Mouse (Mus musculus): ENCODE data around the gene Tfec.

Tfec gene

DNA sequence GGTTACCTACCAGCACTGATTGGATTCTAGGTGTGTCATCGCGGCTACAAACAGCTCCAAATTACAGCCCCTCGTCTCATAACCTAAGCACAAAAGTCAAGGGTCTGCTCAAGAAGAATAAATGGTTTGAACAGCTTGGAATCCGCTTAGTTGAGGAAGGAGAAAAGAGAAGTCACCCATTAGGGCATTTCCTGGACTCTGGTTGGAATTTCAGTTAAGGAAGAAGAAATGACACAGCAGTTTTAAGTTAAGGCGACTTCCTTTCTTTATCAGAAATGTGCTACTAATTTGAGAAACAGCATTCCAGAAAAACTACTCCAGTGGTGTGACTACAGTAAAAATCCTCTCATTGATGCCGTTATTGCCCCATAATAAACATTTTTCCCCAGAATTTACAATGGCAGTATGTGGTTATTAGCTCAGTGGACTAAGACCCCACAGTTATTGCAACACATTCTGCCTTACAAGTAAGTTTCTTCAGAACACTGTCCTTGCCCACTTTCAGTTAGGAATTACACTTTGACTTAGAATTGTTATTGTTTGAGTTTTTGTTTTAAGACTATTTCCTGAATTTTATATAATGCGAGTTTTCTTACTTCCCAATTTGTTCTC lies at the start of gene Tfec:
Tfec (minus strand) TSS at position 191 of the 612 bp plus-strand sequence.
- DNase-seq = no peak

DNA sequence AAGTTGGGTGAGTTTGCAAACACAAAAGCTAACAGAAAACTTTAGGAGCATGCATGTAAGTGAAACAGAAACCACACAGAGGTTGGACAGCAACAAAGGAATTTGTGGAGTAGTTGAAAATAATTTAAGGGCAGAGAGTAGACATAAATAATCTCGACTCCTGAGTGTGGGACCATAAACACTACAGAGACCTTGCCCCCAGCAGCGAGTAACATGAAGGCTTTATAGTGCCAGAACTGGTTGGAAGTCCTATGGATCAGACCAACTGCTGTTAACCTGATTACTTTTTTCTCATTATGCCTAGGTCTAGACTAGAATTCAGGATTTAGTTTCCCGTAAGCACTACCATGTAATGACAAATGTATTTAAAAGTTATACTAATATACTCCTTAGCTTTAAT lies 49.6 kb upstream of the Tfec start:
- DNase-seq = no peak

DNA sequence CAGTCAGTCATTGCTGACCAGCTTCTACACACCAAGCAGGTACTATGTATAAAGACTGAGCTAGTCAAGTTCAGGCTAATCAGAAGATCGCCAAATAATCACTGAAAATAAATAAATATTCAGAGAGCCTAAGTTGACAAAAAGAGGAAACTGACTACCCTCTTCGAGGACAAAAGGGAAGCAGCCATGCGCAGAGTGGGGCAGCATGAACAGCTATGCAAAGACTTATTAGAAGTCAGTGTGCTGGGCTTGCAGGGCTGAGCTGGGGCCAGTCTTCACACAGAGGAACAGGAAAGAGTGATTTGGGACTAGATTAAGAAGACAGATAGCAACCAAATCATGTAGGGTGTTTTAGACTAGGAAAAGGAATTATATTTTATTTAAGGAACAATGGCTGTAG lies 45.3 kb upstream of the Tfec start:
- no peak for DNase-seq

DNA sequence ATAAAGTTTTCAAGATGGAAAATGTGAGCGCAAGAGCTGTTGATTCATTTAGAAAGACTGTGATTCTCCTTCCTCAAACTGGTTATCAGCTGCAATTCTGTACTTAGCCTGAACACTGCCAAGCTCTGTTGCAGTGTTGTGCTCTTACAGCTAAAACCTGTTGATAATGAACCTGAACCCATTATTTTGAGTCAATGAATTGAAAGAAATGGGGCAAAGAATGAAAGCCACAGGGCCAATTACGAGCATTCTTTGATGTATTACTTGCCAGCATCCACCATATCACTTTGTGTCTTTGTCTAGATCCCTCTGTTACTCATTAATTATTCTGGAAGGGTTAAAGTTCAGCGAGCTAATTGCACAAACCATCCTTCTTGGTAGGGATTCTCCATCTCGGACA lies 44.2 kb upstream of the Tfec start:
- DNase-seq = no peak

DNA sequence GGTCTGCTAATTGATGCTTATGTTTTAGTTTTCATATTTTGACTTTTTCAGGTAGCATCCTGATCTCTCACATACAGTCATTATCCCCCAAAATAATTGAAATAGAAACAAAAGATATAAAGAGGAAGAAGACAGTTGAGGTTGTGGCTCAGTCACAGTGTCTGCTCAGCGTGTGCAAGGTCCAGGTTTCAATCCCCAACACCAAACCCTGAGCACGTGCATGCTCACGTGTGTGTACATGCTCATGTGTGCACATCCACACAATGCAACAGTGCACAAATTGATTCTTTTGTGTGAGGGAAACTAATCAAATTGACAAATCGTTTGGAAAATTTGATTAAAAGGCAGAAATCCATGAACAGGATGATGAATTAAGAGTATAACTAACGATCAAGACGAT lies 32.8 kb upstream of the Tfec start:
- DNase-seq = no peak

DNA sequence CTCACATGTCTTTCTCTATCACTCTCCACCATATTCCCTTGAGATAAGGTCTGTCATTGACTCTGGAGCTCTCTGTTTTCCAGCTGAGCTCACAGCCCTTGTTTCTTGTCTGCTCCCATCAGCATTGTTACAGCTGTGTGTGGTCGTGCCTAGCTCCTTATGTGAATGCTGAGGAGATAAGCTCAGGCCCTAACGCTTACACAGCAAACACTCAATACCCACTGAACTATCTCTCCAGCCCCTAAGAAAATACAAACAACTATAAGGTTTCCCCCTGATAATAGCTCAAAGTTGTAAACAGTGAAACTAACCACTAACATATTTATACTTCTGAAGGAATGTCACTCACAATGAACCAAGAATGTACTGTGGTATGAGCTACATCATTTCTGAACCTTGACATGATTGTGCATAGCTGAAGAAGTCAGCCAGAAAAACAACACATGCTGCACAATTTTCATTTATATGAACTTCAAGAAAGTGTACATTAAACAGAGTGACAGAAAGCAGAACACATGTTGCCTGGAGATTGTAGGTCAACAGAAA lies 21.9 kb upstream of the Tfec start:
- no peak for DNase-seq

DNA sequence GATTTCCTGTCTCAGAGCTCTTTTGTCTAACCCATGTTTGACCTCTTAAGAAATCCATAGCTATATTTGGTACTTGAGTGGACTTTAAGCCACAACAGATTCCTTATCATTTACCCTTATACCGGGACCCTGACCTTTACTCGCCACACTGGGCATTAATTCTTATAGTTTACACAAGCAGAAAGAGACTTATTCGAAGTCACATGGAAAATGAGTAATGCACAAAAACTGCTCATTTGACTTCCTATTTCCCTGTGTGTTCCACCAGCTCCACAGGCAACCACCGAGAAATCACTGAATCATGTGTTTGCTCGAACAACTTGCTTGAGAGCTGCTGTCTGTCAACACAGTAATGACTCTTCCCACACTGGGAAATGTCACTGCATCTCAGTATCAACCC lies 6.4 kb downstream of the Tfec start:
- no peak for DNase-seq

DNA sequence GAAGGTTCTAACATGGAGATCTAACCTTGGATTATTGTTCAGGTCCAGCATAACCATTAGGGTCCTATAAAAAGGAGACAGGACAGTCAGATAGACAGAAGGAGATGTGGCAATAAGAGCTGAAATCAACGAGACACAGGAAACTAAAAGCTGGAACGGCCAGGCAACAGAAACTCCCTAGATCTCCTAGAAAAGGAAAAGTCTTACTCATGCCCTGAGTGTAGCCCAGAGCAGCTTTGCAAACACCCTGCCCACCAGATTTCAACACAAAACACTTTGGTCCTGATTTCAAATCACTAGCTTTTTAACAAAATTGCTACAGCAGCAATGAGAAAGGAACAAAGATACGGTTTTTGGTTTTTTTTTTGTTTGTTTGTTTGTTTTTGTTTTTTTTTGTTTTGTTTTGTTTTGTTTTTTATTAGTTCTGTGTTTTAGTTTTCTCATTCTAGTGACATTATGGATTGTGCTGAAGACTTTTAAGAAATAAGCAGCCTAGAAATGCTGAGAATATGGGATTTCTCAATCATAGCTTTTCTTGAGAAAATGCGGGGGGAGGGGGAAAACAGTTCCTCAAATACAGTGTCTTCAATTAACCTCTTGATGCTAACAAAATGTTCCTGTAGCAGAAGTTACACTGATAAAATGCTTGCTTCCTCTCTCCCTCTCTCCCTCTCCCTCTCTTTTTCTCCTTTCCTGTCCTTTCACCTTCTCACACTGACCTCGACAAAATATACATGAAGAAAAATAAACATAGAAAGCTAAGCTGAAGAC lies 14.5 kb downstream of the Tfec start:
- DNase-seq = no peak

DNA sequence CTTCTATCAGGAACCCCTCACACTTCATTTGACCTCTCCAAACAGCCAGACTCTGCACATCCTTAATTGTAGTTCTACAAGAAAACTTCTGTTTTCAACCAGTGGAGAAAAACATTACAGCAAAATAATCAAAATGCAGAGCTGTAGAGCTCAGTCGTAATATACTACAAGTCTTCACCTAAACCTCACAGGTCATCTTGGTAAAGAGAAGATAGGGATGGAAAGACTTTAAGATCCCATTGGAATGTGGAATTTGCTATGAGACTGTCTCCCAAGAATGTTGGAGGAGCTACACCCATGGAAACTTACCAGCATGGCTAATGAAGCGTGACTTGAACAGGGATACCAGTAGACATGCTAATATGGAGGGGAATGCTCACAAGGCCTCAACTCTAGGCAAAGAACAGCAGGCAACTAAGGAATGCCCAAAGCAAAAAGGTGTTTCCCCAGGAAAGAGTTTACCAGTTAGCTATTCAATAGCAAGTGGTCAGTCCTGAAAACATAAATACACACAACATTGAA lies 24.2 kb downstream of the Tfec start:
- DNase-seq = no peak

DNA sequence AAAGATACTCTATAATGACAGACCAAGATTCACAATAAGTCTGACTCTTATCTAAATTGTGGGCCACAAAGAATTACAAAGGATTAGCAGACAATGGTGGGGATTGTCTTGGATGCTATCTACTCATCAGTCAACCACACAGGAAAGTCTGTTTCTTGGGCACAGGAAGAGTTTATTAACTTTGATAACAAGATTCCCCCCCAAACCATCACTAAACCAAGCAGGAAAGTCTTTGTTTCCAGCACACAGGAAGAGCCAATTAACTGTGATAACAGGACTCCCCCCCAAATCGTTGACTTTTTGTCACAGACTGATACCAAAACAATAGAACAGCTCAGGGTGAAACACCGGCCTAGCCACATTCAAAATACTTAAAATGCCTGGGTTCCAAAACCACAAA lies 28.2 kb downstream of the Tfec start:
- no peak for DNase-seq

DNA sequence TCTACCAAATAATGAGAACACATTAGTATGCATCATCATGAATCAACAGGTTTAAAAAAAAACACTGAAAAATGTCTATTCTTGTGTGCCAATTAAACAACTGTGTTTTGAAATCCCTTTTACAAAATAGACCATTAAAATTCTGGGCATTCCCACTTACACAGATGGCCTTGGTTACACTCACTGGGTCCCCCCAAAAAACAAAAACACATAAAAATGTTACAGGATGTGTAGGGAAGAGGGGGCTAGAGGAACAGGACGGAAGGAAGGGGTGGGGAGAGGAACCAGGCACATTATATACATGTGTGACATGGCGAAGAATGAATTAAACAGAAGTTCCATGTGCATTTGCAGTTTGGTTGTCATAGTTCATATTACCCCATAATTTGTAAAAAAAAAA lies 29.9 kb downstream of the Tfec start:
- DNase-seq = no peak

DNA sequence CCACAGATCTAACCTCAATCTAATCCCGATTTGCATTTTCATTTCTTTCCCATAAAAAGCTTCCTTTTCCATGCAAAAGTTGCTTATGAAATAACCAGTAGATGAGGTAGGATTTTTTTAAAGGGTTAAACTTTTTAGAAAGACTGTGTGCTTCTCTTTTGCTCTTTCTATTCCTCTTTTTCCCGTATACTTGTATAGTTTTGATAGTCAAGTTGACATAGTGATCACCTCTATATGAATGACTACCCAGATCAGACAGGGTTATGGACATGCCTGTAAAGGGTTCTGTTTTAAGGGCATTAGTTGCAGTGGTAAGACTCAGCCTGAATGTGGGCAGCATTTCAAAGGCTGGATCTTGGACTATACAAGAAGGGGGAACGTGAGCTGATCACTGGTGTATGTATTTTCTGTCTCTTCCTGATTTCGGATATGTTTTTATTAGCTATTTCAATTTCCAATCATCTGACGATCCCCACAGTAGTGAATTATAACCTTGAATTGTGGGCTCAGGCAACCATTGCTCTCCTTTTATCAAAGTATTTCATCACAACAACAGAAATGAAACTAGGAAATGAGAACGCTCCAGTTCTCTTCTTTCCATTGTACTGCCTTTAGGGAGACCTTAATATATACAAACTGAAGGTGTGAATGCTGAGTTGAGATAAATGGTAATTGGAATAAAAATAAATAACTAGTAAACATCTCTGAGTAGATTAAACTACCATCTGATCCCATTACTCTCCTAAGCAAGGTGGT lies 35.3 kb downstream of the Tfec start:
- no peak for DNase-seq

DNA sequence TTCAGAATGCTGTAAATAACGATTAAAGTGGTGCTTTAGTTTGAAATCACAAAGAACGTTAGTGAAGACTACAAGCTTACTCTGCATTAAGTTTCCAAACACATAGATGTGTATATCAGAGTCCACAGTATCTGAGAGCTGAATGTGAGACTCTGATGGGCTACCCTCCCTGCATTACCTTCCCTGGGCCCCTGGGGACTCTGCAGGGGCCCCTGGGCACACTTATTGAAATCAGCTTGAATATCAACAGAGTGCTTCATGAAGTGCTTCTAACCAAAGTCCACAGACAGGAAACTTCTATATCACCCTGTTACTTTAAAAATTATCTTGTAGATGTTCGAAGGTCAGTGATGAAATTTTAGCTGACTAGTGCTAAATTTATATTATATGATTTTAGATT lies 36.2 kb downstream of the Tfec start:
- no peak for DNase-seq

DNA sequence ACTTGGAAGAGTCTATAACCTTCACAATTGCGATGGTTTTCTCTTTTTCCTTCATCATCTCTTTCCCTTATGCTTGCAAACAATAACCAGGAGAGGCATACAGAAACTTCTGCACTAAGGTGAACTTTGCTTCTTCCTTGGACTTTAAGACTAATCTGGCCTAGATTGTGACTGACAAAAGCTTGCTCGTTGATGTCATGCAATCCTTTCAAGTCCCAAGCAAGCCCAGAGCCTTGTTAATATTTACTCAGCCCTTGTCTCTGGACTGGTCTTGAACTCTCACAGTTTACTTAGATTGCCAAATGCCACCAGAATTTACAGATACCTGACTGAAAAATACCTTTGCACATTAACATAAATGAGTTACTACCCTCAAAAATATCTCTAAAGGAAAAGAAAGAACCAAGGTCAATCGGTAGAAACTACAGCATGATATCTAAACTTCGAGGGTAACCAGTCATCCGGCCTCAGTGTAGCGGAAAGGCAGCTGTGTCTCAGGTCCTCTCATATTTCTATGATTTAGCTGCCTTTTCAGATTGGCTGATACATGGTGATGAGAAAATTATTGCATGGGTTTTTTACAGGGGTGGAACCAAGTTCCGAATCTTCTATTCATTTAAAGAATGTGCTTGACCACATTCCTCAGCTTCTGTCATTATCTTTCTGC lies 42.2 kb downstream of the Tfec start:
- no peak for DNase-seq

DNA sequence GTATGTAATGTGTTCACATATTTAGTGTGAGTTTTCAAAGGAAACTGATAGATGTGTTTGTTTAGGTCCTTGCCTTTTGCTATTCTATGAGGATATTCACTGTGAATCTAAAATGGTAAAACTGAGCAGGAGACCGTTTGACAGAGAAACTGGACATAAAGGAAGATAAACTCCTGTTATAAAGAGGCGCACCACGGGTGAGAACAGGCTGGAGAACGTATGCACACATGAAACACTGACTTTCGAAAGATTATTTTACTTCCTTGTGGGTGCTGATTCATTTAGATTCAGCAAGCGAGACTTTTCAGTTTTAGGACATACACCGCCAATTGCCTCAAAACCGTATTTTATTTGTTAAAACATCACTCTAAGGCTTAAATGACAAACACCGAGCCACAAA lies 43.3 kb downstream of the Tfec start:
- DNase-seq = no peak

DNA sequence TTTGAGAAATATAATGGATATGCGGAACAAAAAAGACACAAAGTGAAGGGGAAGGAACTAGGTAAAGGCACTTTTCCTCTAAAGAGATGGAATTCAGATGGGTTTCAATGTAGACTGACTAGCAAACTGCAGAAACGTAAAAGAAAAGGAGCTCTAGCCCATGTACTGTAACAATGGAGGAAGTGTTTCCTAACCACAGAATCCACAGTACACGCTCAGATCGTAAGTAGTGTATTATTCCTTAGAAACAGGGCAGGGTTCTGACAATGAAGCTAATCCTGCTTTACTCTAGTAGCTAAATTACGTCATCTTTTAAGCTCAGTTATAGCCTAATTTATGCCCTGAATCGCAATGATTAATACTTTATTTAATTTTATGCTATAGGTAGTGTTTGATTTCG lies 51.7 kb downstream of the Tfec start:
- DNase-seq = no peak

DNA sequence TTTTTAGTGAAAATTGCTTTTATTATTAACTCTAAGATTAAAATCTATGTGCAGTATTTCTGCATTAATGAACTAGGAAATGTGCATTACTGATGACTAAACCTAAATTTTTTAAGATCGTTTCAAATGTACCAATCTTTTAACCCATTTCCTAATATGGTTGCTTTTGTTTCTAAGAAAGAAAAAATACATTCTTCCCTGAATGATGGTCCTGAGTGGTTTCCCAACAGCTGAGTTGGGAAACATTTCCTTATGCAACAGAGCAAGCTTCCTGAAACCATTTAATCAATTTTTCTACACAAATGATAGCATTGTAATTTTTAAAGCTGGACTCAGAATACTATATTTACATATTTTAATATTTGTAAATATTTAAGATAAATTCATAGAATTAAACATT lies 62.6 kb downstream of the Tfec start:
- DNase-seq = no peak

DNA sequence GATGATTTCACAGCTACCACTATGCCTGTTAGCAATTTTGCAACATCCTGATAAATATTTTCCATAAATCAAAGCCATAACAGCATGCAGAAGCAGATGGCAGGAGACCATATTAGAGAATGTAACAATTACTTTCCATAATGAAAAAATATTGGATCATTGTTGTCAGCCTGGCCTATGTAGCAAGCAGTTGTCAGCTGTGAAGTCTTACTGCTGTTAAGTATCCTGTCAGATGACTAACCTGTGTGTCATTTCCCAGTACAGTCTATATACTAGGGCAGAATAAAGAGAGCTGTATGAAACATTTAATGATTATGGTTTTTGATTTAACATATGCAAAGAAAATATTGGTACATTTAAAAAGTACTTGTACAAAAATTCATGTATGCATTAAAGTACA lies 69.9 kb downstream of the Tfec start:
- DNase-seq = no peak

DNA sequence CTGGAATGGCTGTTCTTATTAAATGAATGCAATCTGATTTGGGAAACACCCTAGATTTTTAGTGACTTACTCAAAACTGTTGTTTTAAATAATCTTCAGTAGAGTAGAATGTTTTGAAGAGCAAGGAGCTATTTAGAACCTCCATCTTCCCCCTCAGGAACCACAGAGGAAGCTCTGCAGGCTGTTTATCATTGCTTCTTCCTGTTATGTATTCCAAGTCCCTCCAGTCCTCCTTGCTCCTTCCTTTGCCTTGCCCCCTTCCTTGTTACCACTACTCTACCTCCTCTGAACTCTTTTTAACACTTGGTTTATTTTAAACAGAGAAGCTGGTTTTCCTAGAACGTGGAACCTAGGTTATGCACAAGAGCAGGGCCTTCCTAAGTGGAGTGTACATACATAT lies 76.3 kb downstream of the Tfec start:
- DNase-seq = no peak

DNA sequence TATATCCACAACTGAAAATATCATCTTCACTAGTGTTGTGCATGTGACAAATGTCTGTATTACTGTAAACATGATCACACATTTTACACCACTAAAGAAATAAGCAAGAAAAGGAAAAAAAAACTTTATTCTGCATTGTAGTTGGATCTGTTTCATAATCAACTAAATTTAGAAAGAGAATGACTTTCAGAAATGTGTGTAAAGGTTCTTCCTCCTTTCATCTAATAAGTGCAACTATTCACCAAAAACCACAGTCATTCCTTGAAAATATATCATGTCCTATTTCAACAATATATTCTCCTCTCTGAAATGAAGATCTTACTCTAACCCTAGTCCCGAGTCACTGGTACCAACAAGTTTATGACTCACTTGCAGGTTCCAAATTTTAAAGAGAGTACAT lies 91.9 kb downstream of the Tfec start:
- no peak for DNase-seq

DNA sequence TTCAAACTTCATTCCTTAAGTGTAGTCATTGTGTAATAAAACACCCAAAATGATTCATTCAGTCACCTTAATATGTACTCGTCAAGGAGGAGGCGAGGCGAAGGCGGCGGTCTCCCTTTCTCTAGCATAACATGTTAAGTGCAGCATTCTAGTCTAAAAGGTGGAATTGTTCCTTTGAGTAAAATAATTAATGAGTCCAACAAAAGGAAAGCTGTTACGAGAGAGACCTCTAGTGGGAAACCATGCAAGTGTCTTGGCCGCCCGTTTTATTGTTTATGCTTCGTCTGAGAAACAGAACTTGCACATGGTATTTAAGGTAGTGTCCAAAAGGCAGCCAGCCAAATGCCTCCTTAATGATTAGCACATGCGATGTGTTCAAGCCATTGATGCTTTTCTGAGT lies 100.6 kb downstream of the Tfec start:
- no peak for DNase-seq

DNA sequence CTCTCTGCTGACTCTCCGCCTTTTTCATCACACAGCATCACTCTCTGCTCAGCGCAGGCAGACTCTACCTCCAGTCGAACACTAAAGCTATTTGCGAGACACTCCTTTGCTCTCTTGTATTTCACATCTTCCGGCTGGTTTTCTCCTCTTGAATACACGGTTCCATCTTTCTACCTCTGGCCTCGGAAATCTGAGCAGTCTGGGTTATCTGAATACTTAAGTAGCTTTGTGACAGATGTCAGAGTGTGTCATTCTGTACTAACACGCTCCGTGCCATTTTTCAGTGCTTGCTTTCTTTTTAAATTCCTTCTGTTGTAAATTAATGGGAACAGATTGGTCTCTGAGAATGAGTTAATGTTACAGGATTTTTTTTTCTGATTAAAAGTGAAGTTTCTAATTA lies 101.3 kb downstream of the Tfec start:
- DNase-seq = no peak

DNA sequence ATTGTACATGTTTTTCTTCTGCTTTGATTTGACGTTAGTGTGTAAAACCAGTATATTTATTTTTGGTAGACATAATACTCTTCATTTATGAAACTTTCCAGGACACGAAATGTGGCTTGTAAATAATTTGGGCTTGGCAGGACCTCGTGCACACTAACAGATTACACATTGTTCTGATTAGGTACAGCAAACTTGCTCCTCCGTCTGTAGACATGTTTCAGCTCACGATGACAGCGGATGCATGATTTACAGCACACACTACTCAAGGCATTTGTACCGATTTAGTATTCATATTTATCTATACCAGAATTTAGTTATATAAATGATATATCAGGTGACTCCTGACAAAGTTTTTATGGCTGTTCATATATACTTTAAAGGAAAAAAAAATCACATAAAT lies 104.2 kb downstream of the Tfec start:
- DNase-seq = no peak
